Mouse (Mus musculus) adrenal gland, postnatal 25 days (tissue): ENCODE measurements around the gene Cdkl1. TPM values are rescaled to one million over a fixed set of nuclear protein-coding genes. Genes with fewer than 3 reads are reported as not detected.

Source experiments
- DNase-seq: peaks from one replicate; pipeline ENCODE4 v3.0.0; 2021; ENCODE audit warnings: mixed read lengths
- long read RNA-seq: library from polyadenylated mRNA; stranded (forward); transcript quantifications from one replicate; pipeline ENCODE4 v2.0.0, GENCODE M21; 2021
- total RNA-seq: library from RNA; stranded (reverse); gene quantifications from 2 replicates; pipeline ENCODE4 v1.2.3, GENCODE M21; 2021

Cdkl1 gene
- total RNA-seq: 1.5 and 2.4 TPM in 2 replicates
- long read RNA-seq, partial matches to known transcripts: 0 of 3 reads
- long read RNA-seq, other reads (novel, unspliced or antisense): 2 of 3 reads

GRCm38 (mm10) chr12:69790530-69791505, at the start of gene Cdkl1:
Gene Cdkl1, minus strand, starts transcription at chr12:69791267.
- DNase-seq: peak; percentile 78

- DNase-seq: no peak
Observed at GRCm38 (mm10) chr12:69838376-69838775, 47.3 kb upstream of the Cdkl1 start.

GRCm38 (mm10) chr12:69833982-69834604, 43.0 kb upstream of the Cdkl1 start:
- peak; percentile 25 for DNase-seq

- DNase-seq: no peak
Observed at GRCm38 (mm10) chr12:69831239-69831910, 40.3 kb upstream of the Cdkl1 start.

GRCm38 (mm10) chr12:69828214-69828613, 37.1 kb upstream of the Cdkl1 start:
- DNase-seq: no peak

GRCm38 (mm10) chr12:69824881-69825597, 34.0 kb upstream of the Cdkl1 start:
- no peak for DNase-seq

GRCm38 (mm10) chr12:69814272-69814671, 23.2 kb upstream of the Cdkl1 start:
- DNase-seq: peak; percentile 43

- no peak for DNase-seq
Observed at GRCm38 (mm10) chr12:69813596-69813995, 22.5 kb upstream of the Cdkl1 start.

- no peak for DNase-seq
Observed at GRCm38 (mm10) chr12:69812986-69813385, 21.9 kb upstream of the Cdkl1 start.

GRCm38 (mm10) chr12:69811976-69812375, 20.9 kb upstream of the Cdkl1 start:
- DNase-seq: no peak

GRCm38 (mm10) chr12:69809439-69809838, 18.4 kb upstream of the Cdkl1 start:
- no peak for DNase-seq

GRCm38 (mm10) chr12:69807399-69807985, 16.4 kb upstream of the Cdkl1 start:
- no peak for DNase-seq

- DNase-seq: no peak
Observed at GRCm38 (mm10) chr12:69805148-69805547, 14.1 kb upstream of the Cdkl1 start.

- DNase-seq: no peak
Observed at GRCm38 (mm10) chr12:69804393-69805070, 13.5 kb upstream of the Cdkl1 start.

GRCm38 (mm10) chr12:69803196-69803595, 12.1 kb upstream of the Cdkl1 start:
- no peak for DNase-seq

- DNase-seq: no peak
Observed at GRCm38 (mm10) chr12:69800586-69800985, 9.5 kb upstream of the Cdkl1 start.

- no peak for DNase-seq
Observed at GRCm38 (mm10) chr12:69796311-69796710, 5.2 kb upstream of the Cdkl1 start.

GRCm38 (mm10) chr12:69789766-69790529, 1.1 kb downstream of the Cdkl1 start:
- no peak for DNase-seq

- no peak for DNase-seq
Observed at GRCm38 (mm10) chr12:69788380-69788779, 2.7 kb downstream of the Cdkl1 start.

GRCm38 (mm10) chr12:69785471-69785870, 5.6 kb downstream of the Cdkl1 start:
- no peak for DNase-seq
